Mouse (Mus musculus): ENCODE measurements around the gene Ube4a.
A peak's percentile ranks its signal among the peaks of the same experiment; 100 is the strongest.

Gene Ube4a

DNA sequence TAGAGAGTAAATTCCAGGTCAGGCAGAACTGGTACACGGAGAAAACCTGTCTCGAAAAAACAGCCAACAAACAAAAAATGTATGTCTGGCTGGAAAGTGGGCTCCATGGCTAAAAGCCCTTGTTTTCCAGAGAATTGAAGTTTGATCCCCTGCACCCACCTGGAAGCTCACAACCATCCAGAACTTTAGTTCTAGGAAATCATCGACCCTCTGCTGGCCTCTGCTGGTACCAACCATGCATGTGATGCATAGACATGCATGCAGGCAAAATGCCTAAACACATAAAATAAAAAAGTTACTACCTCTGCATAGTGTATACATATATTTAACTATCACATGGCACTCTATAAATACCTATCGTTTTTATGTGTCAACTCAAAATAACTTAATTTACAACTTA lies 65.0 kb downstream of the Ube4a start:
- no peak for DNase-seq (ENCODE audit: low spot score in 2 of 2)

DNA sequence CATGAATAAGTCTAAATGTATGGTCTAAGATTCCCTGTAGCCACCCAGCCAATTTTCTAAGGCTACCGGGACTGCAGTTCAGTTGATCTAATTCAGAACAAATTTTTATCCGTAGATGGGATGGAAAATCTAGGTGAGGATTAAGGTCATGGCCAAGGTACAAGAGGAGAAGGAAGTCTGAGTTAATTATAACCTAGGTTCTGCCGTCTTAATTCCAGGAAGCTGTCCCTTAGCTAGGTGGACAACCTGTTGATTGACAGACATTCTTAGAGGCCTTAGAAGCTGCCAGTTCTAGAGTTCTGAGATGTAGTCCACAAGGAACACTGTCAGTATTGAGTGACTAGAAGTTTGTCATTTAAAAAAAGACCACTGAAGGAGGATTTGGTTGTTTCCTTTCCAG lies 65.7 kb downstream of the Ube4a start:
- no peak for DNase-seq (ENCODE audit: low spot score in 2 of 2)

DNA sequence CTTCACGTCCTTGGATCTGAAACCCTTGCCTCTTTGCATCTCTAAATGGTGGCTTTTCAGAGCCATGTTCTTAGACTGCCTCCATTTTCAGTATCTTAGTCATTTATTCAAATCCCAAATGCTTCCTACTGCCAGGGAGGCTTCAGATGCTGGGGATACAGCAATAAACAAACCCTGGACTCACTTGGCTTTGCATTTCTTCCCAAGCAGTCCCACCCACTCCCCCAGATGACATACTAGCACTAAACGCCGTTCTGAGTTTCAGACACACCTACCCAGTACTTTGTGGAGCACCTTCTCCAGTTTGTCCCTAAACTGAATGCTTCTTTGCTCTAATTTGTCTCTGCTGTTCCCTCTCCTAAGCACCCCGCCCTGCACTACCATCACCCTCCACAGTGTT lies 68.4 kb downstream of the Ube4a start:
- no peak for DNase-seq (ENCODE audit: low spot score in 2 of 2)

DNA sequence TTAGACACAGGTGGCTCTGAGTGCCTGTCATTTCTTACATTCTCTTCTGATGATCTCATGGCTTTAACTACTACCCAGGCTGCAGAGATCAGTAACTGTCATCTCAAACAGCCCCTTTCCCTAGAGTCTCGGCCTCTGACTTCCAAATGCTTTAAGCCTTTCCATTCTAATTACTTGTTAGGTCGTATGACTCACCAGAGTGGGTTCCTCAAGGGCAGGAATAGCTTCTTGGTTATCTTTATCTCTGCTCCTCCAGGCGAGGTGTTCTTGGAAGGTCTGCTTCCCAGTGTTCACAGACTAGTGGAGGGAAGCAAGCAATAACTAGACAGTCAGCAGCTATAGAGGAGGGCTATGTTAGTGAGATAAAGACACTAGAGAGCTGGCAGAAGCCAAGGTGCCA lies 72.7 kb downstream of the Ube4a start:
- DNase-seq (ENCODE audit: low spot score in 2 of 2): no peak

DNA sequence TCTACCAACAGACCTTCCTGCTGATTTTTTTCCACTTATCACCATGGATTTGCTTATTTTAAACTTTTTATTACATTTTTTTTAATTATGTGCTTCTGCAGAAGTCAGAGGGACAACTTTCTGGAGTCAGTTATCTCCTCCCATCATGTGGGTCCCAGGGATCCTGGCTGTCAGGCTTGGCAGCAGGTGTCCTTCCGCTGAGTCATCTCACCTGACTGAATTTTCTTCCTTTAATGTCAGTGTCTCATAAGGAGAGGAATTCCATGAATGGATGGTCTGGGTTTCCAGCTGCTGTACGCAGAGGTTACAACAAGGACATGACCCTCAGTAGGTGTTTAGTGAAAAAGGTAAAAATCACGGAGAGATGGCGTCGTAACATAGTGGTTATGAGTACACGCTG lies 74.2 kb downstream of the Ube4a start:
- no peak for DNase-seq (ENCODE audit: low spot score in 2 of 2)

DNA sequence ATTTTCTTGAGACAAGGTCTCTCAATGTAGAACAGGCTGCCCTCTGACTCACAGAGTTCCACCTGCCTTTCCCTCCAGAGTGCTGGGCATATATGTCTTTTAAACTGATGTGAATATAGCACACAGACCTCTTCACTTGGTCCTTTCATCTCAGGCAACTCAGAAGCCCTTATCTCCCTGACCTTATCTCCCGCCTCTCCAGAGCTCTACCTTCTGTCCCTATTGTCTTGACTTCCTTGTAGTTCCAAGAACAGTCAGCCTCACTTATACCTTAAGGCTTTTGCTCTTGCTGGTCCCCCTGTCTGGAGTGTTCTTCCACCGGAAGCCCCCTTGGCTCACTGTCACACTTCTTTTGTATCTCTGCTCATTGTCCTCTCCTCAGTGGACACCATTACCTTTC lies 75.3 kb downstream of the Ube4a start:
- DNase-seq (ENCODE audit: low spot score in 2 of 2): no peak

DNA sequence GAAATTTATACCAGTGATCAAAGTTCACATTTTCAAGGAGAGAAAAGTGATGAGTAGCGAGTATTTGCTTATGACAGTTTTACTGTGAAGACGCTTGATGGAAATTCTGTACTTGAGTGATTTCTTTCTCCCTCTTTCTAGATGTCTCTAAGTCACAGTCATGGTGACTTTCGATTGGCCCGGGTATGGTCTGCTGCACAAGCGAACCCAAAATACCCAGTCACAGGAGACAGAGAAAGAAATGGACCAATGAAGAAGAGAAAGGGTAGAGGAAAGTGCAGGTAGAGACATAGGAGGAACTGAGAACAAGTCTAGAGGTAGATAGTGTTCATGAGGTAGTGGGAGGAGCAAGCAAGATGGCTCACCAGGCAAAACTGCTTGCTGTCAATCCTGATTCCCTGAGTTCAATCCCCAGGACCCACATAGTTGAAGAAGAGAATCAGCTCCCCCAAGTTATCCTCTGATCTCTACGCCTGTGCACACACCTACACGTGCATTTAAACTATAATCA lies 77.2 kb downstream of the Ube4a start:
- DNase-seq (ENCODE audit: low spot score in 2 of 2): no peak

DNA sequence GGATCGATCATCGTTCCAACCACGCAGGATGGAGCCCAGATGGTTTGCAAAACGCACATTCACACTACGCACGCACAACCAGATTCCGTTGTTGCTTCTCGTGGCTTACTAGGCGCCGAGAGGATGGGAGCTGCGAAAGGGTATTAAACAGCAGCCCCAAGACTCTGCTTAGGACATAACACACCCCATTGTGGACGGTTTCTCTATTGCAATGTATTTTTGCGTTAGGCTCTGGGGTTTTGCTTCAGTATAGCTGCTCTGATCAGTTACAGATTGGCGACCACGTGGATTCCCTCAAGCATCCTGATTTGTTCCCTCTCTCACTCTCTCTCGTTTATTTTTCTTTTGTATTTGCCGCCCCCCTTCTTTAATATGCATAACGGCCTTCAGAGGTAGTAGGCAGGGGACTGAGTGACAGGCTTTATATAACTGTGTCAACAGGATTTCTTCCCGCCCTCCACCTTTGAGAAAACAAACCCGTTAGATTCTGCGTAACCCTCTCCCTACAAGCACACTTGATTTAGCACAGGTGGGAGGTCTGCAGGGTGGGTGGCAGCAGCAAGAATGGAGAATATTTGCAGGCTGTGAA lies 82.3 kb downstream of the Ube4a start:
- no peak for DNase-seq (ENCODE audit: low spot score in 2 of 2)

DNA sequence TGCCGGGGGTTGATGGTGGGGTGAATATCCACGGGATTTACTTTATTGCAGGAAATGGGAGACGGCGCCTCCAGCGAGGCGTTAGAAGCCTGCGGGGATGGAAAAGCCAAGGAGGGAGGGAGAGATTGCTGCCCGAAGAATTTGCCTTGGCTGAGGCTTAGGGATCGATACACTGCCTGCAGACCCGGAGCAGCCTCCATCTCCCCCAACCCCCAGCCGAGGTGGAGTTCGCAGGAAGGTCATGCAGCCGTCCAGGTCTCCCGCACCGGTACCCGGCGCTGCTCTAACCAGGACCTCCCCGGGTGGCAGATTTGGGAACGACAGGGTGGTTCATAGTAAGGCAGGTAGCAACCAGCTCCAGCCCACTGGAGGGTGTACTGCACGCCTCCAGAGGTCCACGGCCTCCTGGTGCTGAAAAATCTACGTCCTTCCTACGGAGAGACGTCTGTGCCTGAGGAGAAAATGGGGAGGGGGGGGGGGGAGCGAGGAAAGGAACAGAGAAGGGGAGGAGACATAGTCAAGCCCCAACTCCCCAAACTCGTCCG lies 82.9 kb downstream of the Ube4a start:
- DNase-seq (ENCODE audit: low spot score in 2 of 2): peak in 1 of 2 experiments; percentile 33

DNA sequence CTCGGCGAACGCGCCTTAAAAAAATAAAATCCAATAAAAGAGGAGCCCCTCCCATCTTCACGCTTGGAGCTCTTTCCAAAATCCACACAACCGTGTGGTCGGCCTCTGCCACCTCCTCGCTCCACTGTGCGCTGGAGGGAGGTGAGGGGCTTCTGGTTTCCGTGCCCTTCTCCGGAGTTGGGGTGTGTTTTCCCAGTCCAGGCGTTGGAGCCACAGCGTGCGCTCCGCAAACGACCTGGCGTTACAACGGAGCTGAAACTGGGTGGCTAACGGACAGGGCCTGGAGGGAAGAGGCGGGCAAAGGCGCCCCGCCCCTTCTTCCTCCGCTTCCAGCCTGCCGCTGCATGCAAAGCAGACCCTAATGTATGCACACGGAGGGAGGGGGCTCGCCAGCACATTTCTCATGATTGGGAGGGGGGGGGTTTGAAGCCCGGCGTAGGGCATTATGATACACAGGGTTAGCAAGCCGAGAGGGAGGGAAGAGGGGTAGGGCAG lies 83.4 kb downstream of the Ube4a start:
- DNase-seq (ENCODE audit: low spot score in 2 of 2): peak; percentile 73 to 74

DNA sequence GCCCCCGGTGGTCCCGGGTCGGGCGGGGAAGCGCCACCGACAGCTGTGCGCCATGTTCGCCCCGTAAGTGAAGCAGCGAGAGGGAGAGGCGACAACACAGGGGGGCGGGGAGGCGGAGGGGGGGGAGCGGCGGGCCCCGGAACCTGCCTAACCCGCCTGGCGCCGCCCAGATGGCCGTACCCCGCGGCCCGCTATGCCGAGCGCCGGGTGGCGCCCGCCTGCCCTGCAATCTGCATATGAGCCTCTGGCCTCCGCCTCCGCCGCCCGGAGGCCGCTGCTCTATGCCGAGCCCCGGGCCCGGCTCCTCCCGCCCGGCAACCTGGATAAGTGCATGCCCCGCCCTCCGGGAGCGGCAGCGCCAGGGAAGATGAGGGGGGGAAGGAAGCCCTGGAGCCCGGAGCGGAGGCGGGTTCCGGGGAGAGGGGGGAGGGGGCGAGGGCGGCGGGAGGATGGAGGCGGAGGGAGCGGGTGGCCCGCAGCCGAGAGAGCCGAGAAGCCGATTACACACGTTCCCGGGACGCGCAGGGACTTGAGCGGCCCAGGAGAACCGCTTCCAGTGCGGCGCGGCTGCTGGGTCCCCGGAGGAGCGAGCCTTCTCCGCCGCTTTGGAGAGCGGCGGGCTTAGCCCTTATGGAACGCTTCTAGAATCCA lies 84.1 kb downstream of the Ube4a start, which contains the start of gene Kmt2a:
Kmt2a (minus strand) TSS at position 76 of the 651 bp plus-strand sequence.
- peak; percentile 90 to 97 for DNase-seq (ENCODE audit: low spot score in 2 of 2)

DNA sequence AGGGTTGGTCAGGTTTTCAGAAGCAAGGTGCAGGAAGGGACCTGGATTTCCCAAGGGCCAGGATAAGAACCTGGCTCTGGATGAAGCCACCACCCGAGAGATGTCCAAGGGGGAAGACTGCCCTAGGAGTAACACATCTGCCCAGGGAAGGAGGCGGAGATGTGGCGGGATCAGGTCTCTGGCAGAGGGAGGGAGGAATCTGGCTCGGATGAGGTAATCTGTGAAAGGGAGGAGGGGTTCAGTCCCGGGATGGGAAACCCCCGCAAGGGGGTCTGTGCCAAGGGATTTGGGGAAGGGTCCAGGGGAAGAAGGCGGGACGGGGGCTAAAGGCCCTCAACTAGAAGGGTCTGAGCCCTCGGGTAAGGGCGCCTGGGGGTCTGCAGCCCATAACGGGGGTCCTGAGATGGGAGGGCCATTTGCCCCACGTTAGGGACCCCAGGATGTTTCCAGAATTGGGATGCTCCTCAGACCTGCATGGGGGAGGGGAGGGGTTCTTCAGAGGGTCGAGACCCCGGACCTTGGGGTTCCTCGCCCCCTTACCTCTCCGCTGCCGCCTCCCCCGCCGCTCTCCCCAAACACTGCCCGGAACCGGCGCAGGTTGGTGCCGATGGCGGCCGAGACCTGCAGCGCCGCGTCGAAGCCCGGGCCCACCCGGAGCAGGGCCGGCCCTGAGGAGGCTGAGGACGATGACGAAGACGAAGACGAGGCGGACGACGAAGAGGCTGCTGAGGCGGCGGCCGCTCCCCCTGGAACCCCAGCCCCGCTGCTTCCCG lies 84.9 kb downstream of the Ube4a start:
- DNase-seq (ENCODE audit: low spot score in 2 of 2): peak; percentile 31 to 47

DNA sequence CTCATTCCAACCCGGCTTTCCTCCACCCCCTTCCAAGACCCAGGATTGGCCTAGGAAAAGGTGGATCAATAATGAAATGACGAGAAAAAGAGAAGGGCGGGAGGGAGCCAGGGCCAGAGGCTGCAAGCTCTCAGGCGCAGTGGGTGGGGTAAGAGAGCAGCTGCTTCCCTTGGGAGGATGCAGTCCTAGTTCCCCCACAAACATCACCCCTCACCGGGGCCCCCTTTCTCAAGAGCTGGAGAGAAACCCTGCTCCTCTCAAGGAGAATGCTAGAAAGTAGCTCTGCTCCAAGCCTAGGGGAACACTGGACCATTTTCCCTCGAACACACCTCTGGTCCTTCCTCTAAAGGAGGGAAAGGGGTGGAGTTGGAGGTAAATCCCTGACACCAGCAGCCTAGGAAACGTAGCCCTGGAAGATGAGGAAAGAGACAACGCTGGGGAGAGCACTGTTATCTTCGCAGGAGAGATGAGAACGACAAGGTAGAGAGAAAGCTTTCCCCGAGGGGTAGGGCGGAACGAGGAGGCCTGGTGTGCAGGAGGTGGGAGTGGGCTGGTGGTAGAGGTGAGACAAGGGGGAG lies 85.6 kb downstream of the Ube4a start:
- no peak for DNase-seq (ENCODE audit: low spot score in 2 of 2)

DNA sequence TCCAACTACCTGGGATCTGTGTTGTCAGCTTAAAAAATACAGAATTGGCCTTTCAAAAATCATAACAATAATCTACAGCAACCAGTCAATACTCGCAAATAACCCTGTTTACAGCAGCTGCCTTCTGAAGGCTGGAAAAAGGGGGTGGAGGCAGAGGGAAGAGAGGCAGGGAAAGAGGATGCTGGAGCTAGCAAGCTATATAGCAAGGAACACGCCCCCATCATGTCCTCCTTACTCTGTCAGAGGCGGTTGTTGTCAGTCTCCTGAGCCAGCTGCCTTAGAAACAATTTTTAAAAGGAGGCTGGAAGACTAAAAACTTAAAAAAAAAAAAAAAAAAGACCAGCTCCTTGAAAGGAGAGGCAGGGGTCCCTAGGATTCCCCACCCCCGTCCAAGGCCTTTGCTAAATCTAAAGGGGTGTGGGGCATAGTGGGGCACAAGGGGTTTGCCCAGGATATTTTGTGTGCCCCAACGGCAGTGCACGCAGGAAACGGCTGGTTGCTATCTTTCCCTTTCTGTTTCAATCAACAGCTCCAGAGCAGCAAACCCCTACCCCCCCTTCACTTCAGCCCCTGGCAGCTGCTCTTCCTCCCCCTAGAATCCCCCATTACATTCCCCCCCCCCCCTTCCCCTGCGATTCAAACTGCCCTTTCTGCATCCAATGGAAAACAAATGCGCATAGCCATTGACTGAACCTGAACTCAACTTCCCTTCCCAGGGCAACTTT lies 86.5 kb downstream of the Ube4a start:
- DNase-seq (ENCODE audit: low spot score in 2 of 2): no peak

DNA sequence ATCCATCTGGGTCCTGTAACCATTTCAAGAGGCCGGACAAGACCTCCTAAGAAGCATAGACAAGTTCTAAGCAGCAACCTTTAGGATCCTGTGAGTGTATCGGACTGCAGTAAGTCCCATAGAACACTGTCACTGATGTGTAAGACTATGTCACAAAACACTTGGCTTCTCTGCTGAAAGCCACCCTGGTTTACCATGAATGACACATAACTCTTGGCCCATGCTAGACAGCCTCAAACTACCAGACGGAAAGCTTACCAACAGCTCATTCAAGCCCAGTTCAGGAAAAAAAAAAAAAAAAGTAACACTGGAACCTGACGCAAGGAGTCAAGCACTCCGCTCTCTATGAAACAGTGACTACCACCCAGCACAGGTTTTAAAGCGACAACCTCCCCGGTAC lies 87.7 kb downstream of the Ube4a start:
- no peak for DNase-seq (ENCODE audit: low spot score in 2 of 2)

DNA sequence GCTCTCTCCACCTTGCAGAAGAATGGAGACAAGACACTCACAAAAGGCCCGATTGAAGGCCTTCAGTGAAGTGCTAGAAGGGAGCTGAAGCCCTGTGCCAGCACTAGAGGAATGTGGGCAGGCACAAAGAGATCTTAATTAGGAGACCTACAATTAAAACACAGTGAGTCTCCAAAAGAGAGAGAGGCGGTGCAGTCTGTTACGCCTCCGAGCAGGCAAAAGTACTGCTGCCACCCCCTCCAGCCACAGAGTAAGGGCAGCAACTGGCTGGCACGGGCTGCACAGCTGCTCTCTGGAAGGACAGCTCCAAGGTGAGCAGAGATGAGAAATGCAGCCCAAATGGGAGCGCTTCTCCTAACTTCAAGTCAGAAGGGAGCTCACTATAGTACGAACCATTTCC lies 89.9 kb downstream of the Ube4a start:
- DNase-seq (ENCODE audit: low spot score in 2 of 2): peak in 1 of 2 experiments; percentile 35

DNA sequence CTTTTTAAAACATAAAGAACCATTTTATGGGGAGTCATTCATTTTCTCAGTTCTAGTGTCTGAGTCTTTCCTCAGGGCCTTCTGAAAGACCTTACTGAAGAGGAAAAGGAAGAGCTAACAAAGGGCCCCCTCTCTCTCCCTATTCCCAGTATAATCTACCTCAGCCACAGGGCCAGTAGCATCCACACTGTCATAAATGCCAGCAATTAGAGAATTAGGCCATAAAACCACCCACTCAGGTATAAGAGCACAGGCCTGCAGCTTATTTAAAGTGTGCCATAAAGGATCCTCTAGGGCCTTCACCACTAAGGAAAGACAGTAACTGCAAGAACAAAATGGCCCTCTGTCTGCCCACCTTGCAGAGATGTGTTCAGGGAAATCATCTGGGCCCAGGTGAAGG lies 91.2 kb downstream of the Ube4a start:
- DNase-seq (ENCODE audit: low spot score in 2 of 2): no peak

DNA sequence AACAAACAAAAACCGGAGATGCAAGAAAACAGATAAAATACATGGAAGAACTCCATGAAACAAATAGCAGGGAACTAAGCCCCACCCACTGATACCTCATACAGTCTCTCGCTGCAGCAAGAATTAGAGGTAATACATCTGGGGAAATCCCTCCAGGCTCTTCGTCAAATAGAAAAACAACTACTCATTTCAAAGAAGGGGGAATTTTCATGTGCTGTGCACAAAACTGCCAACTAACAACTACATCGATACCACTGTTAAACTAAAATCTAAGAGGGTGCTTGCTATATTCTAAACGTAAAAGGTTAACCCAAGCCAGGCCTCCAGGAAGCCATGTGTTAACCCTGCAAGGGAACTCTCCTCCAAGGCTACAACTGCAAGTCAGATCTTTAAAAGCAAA lies 91.7 kb downstream of the Ube4a start:
- DNase-seq (ENCODE audit: low spot score in 2 of 2): no peak

Data from heart, adult 9 months (tissue).